Mouse (Mus musculus): Measurements from ENCODE around the gene Dedd. TPM values are rescaled to one million over a fixed set of nuclear protein-coding genes. Genes with fewer than 3 reads are reported as not detected.

Dedd gene
- polyA plus RNA-seq, 1 experiment from 2014 or later: 48.8 TPM

DNA sequence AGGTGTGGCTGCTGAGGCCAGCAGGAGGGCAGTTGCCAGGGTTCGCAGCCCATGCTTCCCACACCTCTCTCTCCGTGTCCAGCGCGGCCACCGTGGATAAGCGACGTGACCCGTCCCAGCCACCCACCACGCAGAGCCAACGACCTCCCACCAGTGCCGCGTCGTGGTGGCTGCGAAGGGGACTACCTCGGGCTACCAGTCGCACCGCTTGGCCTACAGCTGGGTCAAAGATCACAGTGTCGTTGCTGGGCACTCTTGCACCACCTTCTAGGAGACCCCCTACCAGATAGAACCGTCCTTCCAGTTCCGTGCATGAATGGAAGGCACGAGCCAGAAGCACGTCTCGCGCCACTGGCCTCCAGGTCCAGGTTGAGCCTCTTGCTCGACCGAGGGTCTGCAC, 31.3 kb downstream of the Dedd start:
- Histone ChIP-seq H3K36me3 (ENCODE audit: insufficient read depth) (peaks cover 31% of the 10 kb centered on the region), H3K4me2 (peak overlapping the region; percentile 70), H3K9ac (peak overlapping the region; percentile 51), H3K9me3 (ENCODE audit: low read depth, low read length) (0 out of 2 replicates have a peak, but pooled peaks cover 2% of the 10 kb centered on the region), H3K4me1 (ENCODE audit: insufficient read depth) (no peaks in the 10 kb centered on the region), H3K4me3 (ENCODE audit: low read depth, low read length) (peak overlapping the region; percentile 41), H3K27ac (ENCODE audit: low read depth) (peak overlapping the region; percentile 22; the same call in 1 of the 2 replicates), H3K27me3 (ENCODE audit: insufficient read depth, low read length) (no peaks in the 10 kb centered on the region)
- DNase-seq (no peak), ATAC-seq (ENCODE audit: insufficient read depth) (no peak; the same call in 1 of the 2 replicates)
- TF ChIP-seq CTCF (IDR thresholded peaks at IDR 0.05; ENCODE audit: low read depth): no peak
- WGBS: 5% methylated on average over 26 of the region's 26 CpGs

DNA sequence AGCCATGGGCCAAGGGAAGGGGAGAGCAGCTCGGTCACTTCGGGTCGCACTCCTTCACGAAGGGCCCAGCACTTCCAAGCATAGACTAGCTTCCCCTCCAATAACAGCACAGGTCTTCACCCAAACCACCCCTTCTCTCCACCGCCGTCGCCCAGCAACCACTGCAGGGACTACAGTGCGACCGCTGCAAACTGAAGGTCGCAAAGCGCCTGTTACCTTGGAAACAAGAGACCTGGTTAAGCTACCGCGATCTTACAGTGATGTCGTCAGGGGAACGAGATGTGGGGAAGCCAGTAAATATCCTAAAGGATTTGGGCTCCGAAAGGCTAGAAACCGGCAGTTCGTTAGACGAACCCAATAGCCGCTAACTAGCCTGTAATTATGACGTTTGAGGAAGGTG, 31.7 kb downstream of the Dedd start, which contains the start of gene Klhdc9:
Gene Klhdc9 (minus strand): TSS at position 143 of the 400 bp plus-strand sequence.
- 0 out of 2 replicates have a peak, but pooled peaks cover 2% of the 10 kb centered on the region for H3K9me3 ChIP-seq (ENCODE audit: low read depth, low read length)
- WGBS: under 1% methylated on average over 21 of the region's 21 CpGs
- ATAC-seq (ENCODE audit: insufficient read depth) (peak; percentile 94), DNase-seq (peak; percentile 97)
- peaks cover 31% of the 10 kb centered on the region for H3K36me3 ChIP-seq (ENCODE audit: insufficient read depth)
- H3K27me3 ChIP-seq (ENCODE audit: insufficient read depth, low read length): no peaks in the 10 kb centered on the region
- H3K4me1 ChIP-seq (ENCODE audit: insufficient read depth): no peaks in the 10 kb centered on the region
- H3K4me3 ChIP-seq (ENCODE audit: low read depth, low read length): peak within 1 kb of the TSS; percentile 41
- H3K4me2 ChIP-seq: peak within 1 kb of the TSS; percentile 70
- H3K27ac ChIP-seq (ENCODE audit: low read depth): peak within 1 kb of the TSS; percentile 22; the same call in 1 of the 2 replicates
- H3K9ac ChIP-seq: peak within 1 kb of the TSS; percentile 51
- no peak for TF ChIP-seq CTCF (IDR thresholded peaks at IDR 0.05; ENCODE audit: low read depth)

DNA sequence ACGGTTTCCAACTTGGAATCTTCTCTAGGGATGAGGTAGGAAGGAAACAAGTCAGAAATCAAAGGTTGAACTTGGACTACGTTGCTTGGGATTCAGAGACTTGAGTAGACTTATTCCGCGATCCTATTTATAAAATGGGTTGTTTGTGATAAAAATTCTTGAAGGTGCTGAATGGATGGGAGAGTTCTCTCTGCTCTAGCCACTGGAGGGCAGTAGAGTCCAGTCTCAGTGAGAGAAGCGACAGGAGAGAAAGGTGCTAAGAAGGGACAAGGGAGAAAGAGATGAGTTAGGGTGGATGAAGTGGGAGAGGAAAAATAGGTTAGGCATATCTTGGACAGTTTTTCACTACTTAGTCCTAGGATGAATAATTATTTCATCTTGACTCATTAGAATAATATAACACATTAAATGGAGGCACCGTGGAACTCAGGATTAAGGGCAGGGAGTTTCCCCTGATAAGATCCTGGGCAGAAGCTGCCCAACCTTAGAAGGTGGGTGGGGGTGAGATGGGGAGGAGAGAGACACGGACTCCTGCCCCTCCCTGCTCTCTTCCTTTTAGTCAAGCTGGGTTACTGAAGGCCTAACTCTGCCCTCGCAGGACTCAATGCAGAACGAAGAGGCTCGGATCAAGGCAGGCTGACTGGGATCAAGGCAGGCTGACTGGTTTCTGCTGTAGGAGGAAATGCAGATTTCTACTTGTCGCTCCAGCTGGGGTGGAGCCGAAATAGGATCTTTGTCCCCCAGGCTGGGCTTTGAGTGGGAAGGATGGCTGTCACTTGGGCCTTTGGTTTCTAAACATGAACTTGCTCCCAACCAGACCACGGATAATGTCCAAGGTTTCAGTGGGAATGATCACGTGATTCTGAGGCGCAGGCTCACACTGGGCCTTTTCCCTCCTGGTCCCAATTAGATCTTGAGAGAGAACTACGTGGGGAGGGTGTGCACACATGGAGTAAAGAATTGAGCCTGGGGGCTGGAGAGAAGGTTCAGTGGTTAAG, 32.5 kb downstream of the Dedd start:
- H3K4me1 ChIP-seq (ENCODE audit: insufficient read depth): no peaks in the 10 kb centered on the region
- ATAC-seq (ENCODE audit: insufficient read depth): peak; percentile 70
- H3K4me3 ChIP-seq (ENCODE audit: low read depth, low read length): peak overlapping the region; percentile 41
- TF ChIP-seq CTCF (IDR thresholded peaks at IDR 0.05; ENCODE audit: low read depth): peak; percentile 87
- H3K36me3 ChIP-seq (ENCODE audit: insufficient read depth): peaks cover 31% of the 10 kb centered on the region
- peak; percentile 91 for DNase-seq
- no peak overlapping the region for H3K27ac ChIP-seq (ENCODE audit: low read depth)
- peak overlapping the region; percentile 51 for H3K9ac ChIP-seq
- peak overlapping the region; percentile 70 for H3K4me2 ChIP-seq
- no peaks in the 10 kb centered on the region for H3K27me3 ChIP-seq (ENCODE audit: insufficient read depth, low read length)
- WGBS: 32% methylated on average over 16 of the region's 16 CpGs
- H3K9me3 ChIP-seq (ENCODE audit: low read depth, low read length): 0 out of 2 replicates have a peak, but pooled peaks cover 2% of the 10 kb centered on the region

DNA sequence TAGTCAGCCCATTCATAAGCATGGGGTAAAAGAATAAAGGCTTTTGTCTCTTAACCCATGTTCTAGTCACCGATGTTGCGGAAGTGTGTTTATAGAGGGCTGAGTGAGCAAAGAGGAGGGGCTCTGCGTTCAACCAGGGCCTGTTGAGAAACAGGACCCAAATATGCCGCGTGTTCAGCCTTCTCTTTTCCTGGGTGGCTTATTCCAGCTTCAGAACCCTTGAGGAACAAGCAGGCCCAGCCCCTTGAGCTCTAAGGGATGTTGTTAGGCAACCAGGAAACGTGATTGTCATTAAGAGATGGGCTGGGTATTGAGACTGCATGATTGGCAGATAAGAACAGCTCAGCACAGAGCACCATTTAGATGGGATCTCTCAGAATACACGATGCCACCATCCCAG, 37.0 kb downstream of the Dedd start:
- no peak overlapping the region for H3K9ac ChIP-seq
- no peak overlapping the region for H3K4me2 ChIP-seq
- no peaks in the 10 kb centered on the region for H3K36me3 ChIP-seq (ENCODE audit: insufficient read depth)
- WGBS: 57% methylated on average over 7 of the region's 7 CpGs
- H3K9me3 ChIP-seq (ENCODE audit: low read depth, low read length): no peaks in the 10 kb centered on the region
- ATAC-seq (ENCODE audit: insufficient read depth) (no peak), DNase-seq (no peak)
- H3K4me1 ChIP-seq (ENCODE audit: insufficient read depth): no peaks in the 10 kb centered on the region
- no peak for TF ChIP-seq CTCF (IDR thresholded peaks at IDR 0.05; ENCODE audit: low read depth)
- no peaks in the 10 kb centered on the region for H3K27me3 ChIP-seq (ENCODE audit: insufficient read depth, low read length)
- no peak overlapping the region for H3K4me3 ChIP-seq (ENCODE audit: low read depth, low read length)
- H3K27ac ChIP-seq (ENCODE audit: low read depth): no peak overlapping the region

DNA sequence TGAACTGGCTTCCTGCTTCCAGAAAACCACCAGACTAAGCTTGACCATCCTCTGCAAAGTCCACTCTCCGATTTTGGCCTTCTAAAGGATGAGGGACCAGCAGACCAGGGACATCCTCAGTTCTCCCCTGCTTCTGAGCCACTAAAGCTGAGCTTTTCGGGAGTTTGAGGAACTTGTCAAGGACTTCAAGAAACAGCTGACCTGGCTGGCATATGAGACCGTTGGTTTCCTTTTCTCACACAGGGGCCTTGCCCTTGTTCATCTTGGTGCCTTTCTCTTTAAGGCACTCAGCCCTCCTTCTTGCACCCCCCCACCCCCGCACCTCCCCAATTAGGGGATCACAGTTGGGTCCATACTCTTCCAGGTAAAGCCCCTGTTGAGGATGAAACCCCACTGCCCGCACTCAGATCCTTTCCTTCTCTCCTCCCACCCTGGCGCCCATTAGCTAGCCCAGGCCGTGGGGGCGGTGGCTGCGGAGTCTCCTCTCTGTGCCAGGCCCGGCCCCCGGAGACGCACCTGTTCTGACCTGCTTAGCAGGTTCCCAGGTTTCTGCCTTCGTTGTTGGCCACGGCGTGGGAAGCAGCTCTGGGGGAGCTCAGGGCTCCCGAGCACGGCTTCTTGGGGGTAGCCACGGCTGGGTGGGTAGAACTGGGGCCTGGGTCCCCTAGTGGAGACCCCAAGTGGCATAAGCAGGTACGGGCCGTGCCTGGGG, 41.1 kb downstream of the Dedd start, which contains the start of gene Nectin4:
Gene Nectin4 (plus strand): TSS at position 255 of the 712 bp plus-strand sequence.
- TF ChIP-seq CTCF (IDR thresholded peaks at IDR 0.05; ENCODE audit: low read depth): peak; percentile 8; the same call in 1 of the 2 replicates
- DNase-seq: peak; percentile 73
- no peaks in the 10 kb centered on the region for H3K4me1 ChIP-seq (ENCODE audit: insufficient read depth)
- WGBS: 27% methylated on average over 20 of the region's 20 CpGs
- no peak within 1 kb of the TSS; the same call in 1 of the 2 replicates for H3K27ac ChIP-seq (ENCODE audit: low read depth)
- peak; percentile 66; the same call in 1 of the 2 replicates for ATAC-seq (ENCODE audit: insufficient read depth)
- H3K27me3 ChIP-seq (ENCODE audit: insufficient read depth, low read length): no peaks in the 10 kb centered on the region
- H3K4me3 ChIP-seq (ENCODE audit: low read depth, low read length): peak within 1 kb of the TSS; percentile 8; the same call in 1 of the 2 replicates
- no peaks in the 10 kb centered on the region for H3K9me3 ChIP-seq (ENCODE audit: low read depth, low read length)
- peak within 1 kb of the TSS; percentile 26; the same call in 1 of the 2 replicates for H3K9ac ChIP-seq
- H3K36me3 ChIP-seq (ENCODE audit: insufficient read depth): no peaks in the 10 kb centered on the region
- peak within 1 kb of the TSS; percentile 51 for H3K4me2 ChIP-seq

DNA sequence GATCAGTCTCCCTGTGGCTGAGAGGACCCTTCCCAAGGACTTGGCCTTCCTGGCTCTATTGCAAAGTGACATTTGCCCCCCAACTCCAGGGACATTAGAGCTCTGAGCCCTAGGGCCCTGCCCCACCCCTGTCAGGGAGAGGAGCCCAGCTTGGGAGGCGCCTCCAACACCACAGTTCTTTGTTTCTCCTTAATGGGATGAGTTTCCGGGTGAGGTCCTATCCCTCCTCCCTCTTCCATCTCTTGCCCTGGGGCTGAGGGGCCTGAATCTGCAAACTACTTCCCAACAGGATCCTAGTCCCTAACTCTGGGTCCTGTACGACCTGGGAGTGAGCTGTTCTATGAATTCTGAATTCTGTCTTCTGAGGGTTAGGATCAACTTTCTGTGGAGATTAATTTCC, 43.9 kb downstream of the Dedd start:
- Histone ChIP-seq H3K27me3 (ENCODE audit: insufficient read depth, low read length) (no peaks in the 10 kb centered on the region), H3K9me3 (ENCODE audit: low read depth, low read length) (no peaks in the 10 kb centered on the region), H3K4me3 (ENCODE audit: low read depth, low read length) (no peak overlapping the region), H3K36me3 (ENCODE audit: insufficient read depth) (no peaks in the 10 kb centered on the region), H3K9ac (no peak overlapping the region), H3K4me2 (no peak overlapping the region), H3K27ac (ENCODE audit: low read depth) (no peak overlapping the region), H3K4me1 (ENCODE audit: insufficient read depth) (no peaks in the 10 kb centered on the region)
- no peak for TF ChIP-seq CTCF (IDR thresholded peaks at IDR 0.05; ENCODE audit: low read depth)
- WGBS: 67% methylated on average over 3 of the region's 3 CpGs
- no peak for DNase-seq
- ATAC-seq (ENCODE audit: insufficient read depth): no peak

Data from lung, embryonic 14.5 days (tissue).